Mouse (Mus musculus) layer of hippocampus, adult 6 months (tissue): ENCODE results near the gene 1700020N01Rik. TPM values are rescaled to one million over a fixed set of nuclear protein-coding genes. Genes with fewer than 3 reads are reported as not detected.

ENCODE experiments used
- long read RNA-seq, 2 experiments: library from polyadenylated mRNA; unstranded; transcript quantifications; one replicate each; pipeline ENCODE4 v2.0.0; 2019 to 2020
- polyA plus RNA-seq: library from polyadenylated mRNA; unstranded; fragments of <200 nt; fragmentation: Nextera tagmentation; gene quantifications from 2 replicates; pipeline ENCODE4 v1.2.3, GENCODE M21; 2021

The 1700020N01Rik gene
- polyA plus RNA-seq = not detected in 2 replicates
- long read RNA-seq, experiment 1 = 0 reads
- long read RNA-seq, experiment 2 = 0 reads

DNA sequence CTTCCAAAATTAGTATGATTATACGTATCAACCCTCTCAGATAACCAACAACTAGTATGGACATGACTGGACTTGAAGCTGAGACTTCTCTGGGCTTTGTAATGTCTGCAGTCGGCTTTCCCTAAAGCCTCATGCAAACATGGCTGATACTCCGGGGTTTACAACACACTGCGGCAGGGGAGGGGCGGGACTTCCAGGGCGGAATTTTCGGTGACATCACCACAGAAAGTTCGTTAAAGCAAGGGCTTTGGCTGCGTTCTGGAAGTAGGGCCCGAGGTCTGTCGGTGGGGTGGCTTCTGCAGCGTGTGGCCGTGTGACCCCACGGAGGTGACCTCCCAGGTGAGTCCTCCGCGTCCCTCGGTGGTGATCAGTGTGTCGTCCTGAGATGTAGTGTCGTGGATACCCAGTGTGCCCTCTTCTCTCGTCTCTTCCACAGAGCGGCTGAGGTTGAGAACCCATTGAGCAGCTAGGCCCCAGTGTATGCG lies at the start of gene 1700020N01Rik:
Gene 1700020N01Rik, plus strand, starts transcription at position 250 of the 485 bp plus-strand sequence.

Other genes starting within 250 kb of the 1700020N01Rik start
- gene Aldh8a1, start 215.9 kb upstream of the 1700020N01Rik start, polyA plus RNA-seq = not detected in 2 replicates